Mouse (Mus musculus): ENCODE results near the gene Cux2.

- TF ChIP-seq CTCF (IDR thresholded peaks at IDR 0.05; ENCODE audit: low read depth, low read length) (no peak), POLR2A (IDR thresholded peaks at IDR 0.05; ENCODE audit: borderline replicate concordance, low read depth, low read length) (no peak)
Observed at GRCm38 (mm10) chr5:121837441-121838340, 212.2 kb downstream of the Cux2 start, which contains the start of gene Sh2b3.

Data from bone marrow macrophage, adult 2 months (primary cell).